Mouse (Mus musculus) heart, postnatal 0 days (tissue): ENCODE results near the gene Abcc3.

ENCODE experiments used
- CTCF ChIP-seq: IDR thresholded peaks from 2 replicates; pipeline ENCODE4 v1.5.1; 2016; ENCODE audit warnings: antibody characterized with exemption, control low read depth, low read depth
- EP300 ChIP-seq: IDR thresholded peaks from 2 replicates; pipeline ENCODE4 v1.6.1; 2016; ENCODE audit warnings: antibody characterized with exemption, low read depth

DNA sequence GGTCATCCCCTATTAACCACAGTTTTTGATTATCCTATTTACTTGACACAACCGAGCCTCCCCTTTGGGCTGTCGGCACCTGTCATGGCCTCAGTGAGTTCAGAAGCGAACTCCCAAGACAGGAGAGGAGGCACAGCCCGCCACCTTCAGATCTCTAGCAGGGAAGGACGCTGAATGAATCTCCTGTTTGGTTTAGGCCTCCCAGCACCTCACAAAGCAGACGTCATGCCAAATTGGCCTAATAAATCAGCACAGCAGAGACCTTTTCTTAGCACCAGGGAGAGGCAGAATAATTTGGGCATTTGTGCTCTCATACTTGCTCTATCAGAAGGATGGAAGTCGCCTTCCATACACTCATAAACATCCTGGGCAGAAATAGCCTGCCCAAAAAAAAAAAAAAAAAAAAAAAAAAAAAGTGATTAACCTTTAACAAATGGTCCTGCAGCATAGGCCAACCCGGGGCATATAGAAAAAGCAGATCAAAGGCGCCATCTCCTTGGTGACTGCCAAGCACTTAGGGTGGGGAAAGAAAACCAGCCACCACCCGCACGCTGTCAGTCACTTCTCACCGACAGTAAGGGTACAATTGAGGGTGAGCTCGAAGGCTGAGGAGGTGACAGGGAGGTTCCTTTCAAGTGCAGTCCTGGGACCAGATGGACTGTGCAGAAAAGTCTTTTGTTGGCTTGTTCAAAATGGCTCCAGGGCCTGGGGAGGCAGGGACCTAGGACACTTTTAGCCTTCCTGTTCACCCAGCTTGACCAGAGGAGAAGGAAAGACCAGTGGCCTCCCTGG lies 50.5 kb downstream of the Abcc3 start:
- TF ChIP-seq CTCF, result no peak
- no peak for TF ChIP-seq EP300
